Mouse (Mus musculus) heart, embryonic 13.5 days (tissue): ENCODE results near the gene Pla2g4b. TPM values are rescaled to one million over a fixed set of nuclear protein-coding genes. Genes with fewer than 3 reads are reported as not detected.
A peak's percentile ranks its signal among the peaks of the same experiment; 100 is the strongest.

ENCODE experiments used
- ATAC-seq: fragments of 200-750 bp; cut with Nextera tagmentation; 2 replicates; pipeline ENCODE4 v1.8.0; 2017; ENCODE audit warnings: moderate TSS enrichment; ENCODE audit not compliant: insufficient number of reproducible peaks, low FRiP score, low TSS enrichment; ENCODE audit errors: extremely low read depth
- H3K27ac ChIP-seq: fragments of 300-500 bp; sonication (generic); replicated peaks from 2 replicates; pipeline ENCODE4 v1.5.1; 2015; ENCODE audit warnings: moderate library complexity, mild to moderate bottlenecking, inconsistent platforms
- H3K27me3 ChIP-seq: fragments of 300-500 bp; sonication (generic); replicated peaks from 2 replicates; pipeline ENCODE4 v1.6.1; 2015; ENCODE audit warnings: mild to moderate bottlenecking, inconsistent platforms
- H3K36me3 ChIP-seq: fragments of 300-500 bp; sonication (generic); 2 replicates; pipeline ENCODE4 v1.6.1; 2015; ENCODE audit warnings: mild to moderate bottlenecking, inconsistent platforms
- H3K4me1 ChIP-seq: fragments of 300-500 bp; sonication (generic); 2 replicates; pipeline ENCODE4 v1.6.1; 2015; ENCODE audit warnings: inconsistent platforms
- H3K4me2 ChIP-seq: fragments of 300-500 bp; sonication (generic); 2 replicates; pipeline ENCODE4 v1.6.1; 2015; ENCODE audit warnings: inconsistent platforms, mild to moderate bottlenecking, moderate library complexity
- H3K4me3 ChIP-seq: fragments of 300-500 bp; sonication (generic); 2 replicates; pipeline ENCODE4 v1.5.1; 2015; ENCODE audit warnings: moderate library complexity, mild to moderate bottlenecking, inconsistent platforms
- H3K9ac ChIP-seq: fragments of 300-500 bp; sonication (generic); 2 replicates; pipeline ENCODE4 v1.6.1; 2015; ENCODE audit warnings: inconsistent platforms, mild to moderate bottlenecking, moderate library complexity
- H3K9me3 ChIP-seq: fragments of 300-500 bp; sonication (generic); 2 replicates; pipeline ENCODE4 v1.6.1; 2016; ENCODE audit warnings: inconsistent platforms
- WGBS: fragments of 180-500 bp; shearing (Covaris S2); methylation state at CpG from one replicate; pipeline ENCODE4 v1.1.7; 2015; ENCODE audit warnings: mixed read lengths; 5-methylcytosine and 5-hydroxymethylcytosine counted together
- microRNA-seq: library from miRNA; unstranded; fragments of <30 nt; microRNA quantifications from one replicate; pipeline ENCODE4, GENCODE M21; 2016
- polyA plus RNA-seq: library from polyadenylated mRNA; unstranded; fragments of >200 nt; fragmentation: Nextera tagmentation; extraction: Ambion mirVana; gene quantifications from 2 replicates; pipeline ENCODE4 v1.2.1, GENCODE M21; 2015

Gene Pla2g4b
- polyA plus RNA-seq, 1 experiment from 2014 or later: 1.3 TPM

GRCm38 (mm10) chr2:120090979-120091378, 57.8 kb downstream of the Pla2g4b start:
- Histone ChIP-seq H3K4me2 (no peak overlapping the region), H3K4me3 (no peak overlapping the region), H3K9me3 (no peaks in the 10 kb centered on the region), H3K4me1 (peaks cover 28% of the 10 kb centered on the region), H3K9ac (no peak overlapping the region), H3K27me3 (no peaks in the 10 kb centered on the region), H3K36me3 (peaks cover 72% of the 10 kb centered on the region), H3K27ac (0 out of 2 replicates have a peak overlapping the region, but pooled peaks have one; percentile 16)
- no peak for ATAC-seq
- WGBS: 74% methylated on average over 17 of the region's 17 CpGs

Small RNA genes within 50 kb of the gene (microRNA-seq; reads per million reads assigned to microRNA genes)
- gene Mir7665: not detected

Other genes with a start within 250 kb of the Pla2g4b start
- 17.6 and 19.4 TPM in 2 replicates for gene Rpap1, start 245.9 kb upstream of the Pla2g4b start, polyA plus RNA-seq
- 7.3 and 7.9 TPM in 2 replicates for gene Tyro3, start 235.7 kb upstream of the Pla2g4b start, polyA plus RNA-seq
- 15.4 and 17.7 TPM in 2 replicates for gene Mga, start 136.2 kb upstream of the Pla2g4b start, polyA plus RNA-seq
- gene Mapkbp1, start 60.7 kb upstream of the Pla2g4b start, polyA plus RNA-seq: 1.5 and 1.8 TPM in 2 replicates
- gene Jmjd7, start 5.9 kb upstream of the Pla2g4b start, polyA plus RNA-seq: 17.1 and 17.4 TPM in 2 replicates
- gene Gm28042, start 5.9 kb upstream of the Pla2g4b start, polyA plus RNA-seq: 1.7 and 1.9 TPM in 2 replicates
- gene Ehd4, start 121.2 kb downstream of the Pla2g4b start, polyA plus RNA-seq: 164 and 183 TPM in 2 replicates
- 1.1 and 1.2 TPM in 2 replicates for gene Pla2g4e, start 211.9 kb downstream of the Pla2g4b start, polyA plus RNA-seq